Mouse (Mus musculus) neural tube, embryonic 12.5 days (tissue): ENCODE results near the gene 4921504E06Rik. TPM values are rescaled to one million over a fixed set of nuclear protein-coding genes. Genes with fewer than 3 reads are reported as not detected.

Experiments used
- ATAC-seq: fragments of 200-750 bp; cut with Nextera tagmentation; 2 replicates; pipeline ENCODE4 v1.8.0; 2017; ENCODE audit warnings: low read depth, mild to moderate bottlenecking, moderate TSS enrichment, moderate library complexity; ENCODE audit not compliant: low FRiP score
- H3K27ac ChIP-seq: fragments of 300-500 bp; sonication (generic); 2 replicates; pipeline ENCODE4 v1.5.1; 2016
- H3K27me3 ChIP-seq: fragments of 300-500 bp; sonication (generic); replicated peaks from 2 replicates; pipeline ENCODE4 v1.6.1; 2016; ENCODE audit warnings: mild to moderate bottlenecking
- H3K36me3 ChIP-seq: fragments of 300-500 bp; sonication (generic); 2 replicates; pipeline ENCODE4 v1.6.1; 2016; ENCODE audit warnings: mild to moderate bottlenecking
- H3K4me1 ChIP-seq: fragments of 300-500 bp; sonication (generic); 2 replicates; pipeline ENCODE4 v1.6.1; 2016
- H3K4me2 ChIP-seq: fragments of 300-500 bp; sonication (generic); replicated peaks from 2 replicates; pipeline ENCODE4 v1.6.1; 2016; ENCODE audit warnings: mild to moderate bottlenecking
- H3K4me3 ChIP-seq: fragments of 300-500 bp; sonication (generic); 2 replicates; pipeline ENCODE4 v1.5.1; 2016
- H3K9ac ChIP-seq: fragments of 300-500 bp; sonication (generic); 2 replicates; pipeline ENCODE4 v1.6.1; 2016; ENCODE audit warnings: mild to moderate bottlenecking
- H3K9me3 ChIP-seq: fragments of 300-500 bp; sonication (generic); 2 replicates; pipeline ENCODE4 v1.6.1; 2016; ENCODE audit warnings: mild to moderate bottlenecking
- WGBS: fragments of 180-500 bp; shearing (Covaris S2); methylation state at CpG from one replicate; pipeline ENCODE4 v1.1.7; 2016; 5-methylcytosine and 5-hydroxymethylcytosine counted together
- polyA plus RNA-seq: library from polyadenylated mRNA; unstranded; fragments of >200 nt; fragmentation: Nextera tagmentation; extraction: Ambion mirVana; gene quantifications from 2 replicates; pipeline ENCODE4 v1.2.1, GENCODE M21; 2016

4921504E06Rik gene
- not detected in 2 replicates for polyA plus RNA-seq

DNA sequence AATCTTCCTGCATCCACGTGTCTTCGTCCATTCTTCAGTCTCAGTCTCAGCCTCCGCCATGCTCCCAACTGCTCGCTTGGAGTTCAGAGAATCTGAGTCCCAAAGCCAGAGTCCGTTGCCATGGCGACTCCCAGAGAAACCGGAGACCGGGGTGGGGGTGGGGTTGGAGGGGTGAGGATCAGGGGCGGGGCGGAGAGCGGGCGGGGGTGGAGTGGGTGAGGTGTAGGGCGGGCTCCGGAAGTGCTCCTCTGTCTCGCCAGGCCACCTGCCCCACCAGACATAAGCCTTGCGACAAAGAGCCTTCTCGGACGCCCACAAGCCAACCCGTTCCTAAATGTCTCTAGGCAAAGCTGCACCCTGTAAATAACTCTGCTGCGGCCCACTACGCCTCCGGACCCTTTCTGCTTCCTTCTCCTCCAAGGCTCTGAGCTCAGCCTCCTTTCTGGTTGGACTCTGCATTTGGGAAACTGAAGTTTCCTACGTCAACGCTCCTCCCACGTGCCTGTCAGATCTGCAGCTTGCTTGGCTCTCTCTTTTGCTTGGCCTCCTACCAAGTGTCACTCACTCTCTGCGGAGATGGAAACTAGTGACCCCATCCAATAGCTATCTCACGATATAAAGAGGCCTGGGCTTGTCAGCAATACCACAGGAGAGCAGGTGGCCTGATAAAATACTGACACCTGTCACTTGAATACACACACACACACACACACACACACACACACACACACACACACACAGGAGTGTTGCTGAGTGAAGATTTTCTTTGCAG is at the start of gene 4921504E06Rik:
Gene 4921504E06Rik (minus strand): TSS at position 94 of the 772 bp plus-strand sequence.
- Histone ChIP-seq H3K9ac (no peak within 1 kb of the TSS), H3K4me1 (peaks cover 8% of the 10 kb centered on the region), H3K27ac (no peak within 1 kb of the TSS), H3K4me3 (peak within 1 kb of the TSS; percentile 41), H3K27me3 (peaks cover 12% of the 10 kb centered on the region), H3K9me3 (no peaks in the 10 kb centered on the region), H3K36me3 (no peaks in the 10 kb centered on the region), H3K4me2 (peak within 1 kb of the TSS; percentile 71)
- ATAC-seq: peak; percentile 90
- WGBS: under 1% methylated on average over 27 of the region's 27 CpGs

DNA sequence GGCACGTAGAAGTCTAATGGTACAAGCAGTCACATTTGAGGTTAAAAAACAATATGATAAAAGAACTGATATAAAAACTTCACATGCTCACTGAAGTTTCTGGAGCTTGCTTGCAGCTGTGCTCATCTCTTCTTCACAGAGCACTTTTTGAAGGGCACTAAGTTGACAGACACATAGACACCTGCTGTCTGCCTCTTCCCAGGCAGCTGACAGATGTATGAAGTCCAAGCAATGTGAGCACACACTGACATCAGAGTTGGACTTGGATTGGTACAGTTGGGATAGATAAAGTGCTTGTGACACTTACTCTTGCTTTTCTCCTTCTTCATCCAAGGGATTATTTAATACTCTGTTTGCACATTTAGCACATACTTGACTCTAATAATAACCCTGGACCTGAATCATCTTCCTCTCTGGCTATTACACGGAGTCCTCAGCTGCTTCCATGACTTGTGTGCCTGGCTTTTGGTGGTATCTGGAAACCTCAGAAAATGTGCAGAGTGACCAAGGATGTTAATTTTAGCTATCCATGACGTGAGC is 47.7 kb upstream of the 4921504E06Rik start:
- WGBS: 90% methylated on average over 3 of the region's 3 CpGs
- Histone ChIP-seq H3K9me3 (no peaks in the 10 kb centered on the region), H3K4me3 (no peak overlapping the region), H3K9ac (no peak overlapping the region), H3K4me1 (no peaks in the 10 kb centered on the region), H3K27ac (no peak overlapping the region), H3K36me3 (no peaks in the 10 kb centered on the region), H3K4me2 (no peak overlapping the region), H3K27me3 (no peaks in the 10 kb centered on the region)
- no peak for ATAC-seq

DNA sequence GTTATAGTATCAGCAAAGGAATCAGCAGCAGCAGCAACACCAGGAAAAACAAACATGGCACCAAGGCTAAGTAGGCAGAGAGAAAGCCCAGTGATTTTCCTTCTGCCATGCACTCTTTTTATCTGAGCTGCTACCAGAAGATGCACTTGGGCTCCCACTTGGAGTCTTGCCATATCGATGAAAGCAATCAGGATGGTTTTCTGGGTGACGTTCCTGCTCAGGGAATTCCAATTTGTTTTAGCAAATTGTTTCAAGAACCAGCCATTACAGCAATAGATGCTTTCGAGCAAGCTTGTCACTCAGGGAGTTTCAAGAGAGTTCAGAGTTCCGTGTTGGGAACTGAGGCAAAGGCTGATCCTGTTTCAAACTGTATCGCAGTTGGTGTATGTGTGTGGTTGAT is 47.1 kb upstream of the 4921504E06Rik start:
- no peak for ATAC-seq
- Histone ChIP-seq H3K9ac (no peak overlapping the region), H3K36me3 (no peaks in the 10 kb centered on the region)

DNA sequence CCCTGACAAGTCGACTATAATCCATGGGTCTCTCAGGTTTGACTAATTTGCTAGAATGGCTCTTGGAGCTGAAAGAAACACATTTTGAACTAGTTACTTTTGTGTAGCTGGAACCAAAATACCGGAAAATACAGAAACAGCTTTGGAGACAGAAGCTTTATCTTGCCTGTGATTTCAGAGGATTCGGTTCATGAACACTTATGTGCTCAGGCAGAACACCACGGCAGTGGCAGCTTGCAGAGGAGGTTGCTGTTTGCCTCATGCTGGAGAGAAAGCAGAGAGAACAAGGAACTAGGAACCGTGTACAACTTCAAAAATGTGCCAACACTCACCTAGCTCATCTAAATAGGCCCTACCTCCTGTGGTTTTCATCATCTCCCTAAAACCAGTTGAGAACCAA is 46.1 kb upstream of the 4921504E06Rik start:
- Histone ChIP-seq H3K9me3 (no peaks in the 10 kb centered on the region), H3K27me3 (no peaks in the 10 kb centered on the region), H3K4me1 (no peaks in the 10 kb centered on the region), H3K9ac (no peak overlapping the region), H3K4me2 (no peak overlapping the region), H3K36me3 (no peaks in the 10 kb centered on the region), H3K4me3 (no peak overlapping the region), H3K27ac (no peak overlapping the region)
- 85% methylated on average over 5 of the region's 5 CpGs for WGBS
- no peak for ATAC-seq

More for the DNA sequence above, 47.1 kb upstream of the 4921504E06Rik start:
- WGBS: 92% methylated on average over 5 of the region's 5 CpGs
- Histone ChIP-seq H3K4me3 (no peak overlapping the region), H3K27me3 (no peaks in the 10 kb centered on the region), H3K4me2 (no peak overlapping the region), H3K4me1 (no peaks in the 10 kb centered on the region), H3K27ac (no peak overlapping the region), H3K9me3 (no peaks in the 10 kb centered on the region)

DNA sequence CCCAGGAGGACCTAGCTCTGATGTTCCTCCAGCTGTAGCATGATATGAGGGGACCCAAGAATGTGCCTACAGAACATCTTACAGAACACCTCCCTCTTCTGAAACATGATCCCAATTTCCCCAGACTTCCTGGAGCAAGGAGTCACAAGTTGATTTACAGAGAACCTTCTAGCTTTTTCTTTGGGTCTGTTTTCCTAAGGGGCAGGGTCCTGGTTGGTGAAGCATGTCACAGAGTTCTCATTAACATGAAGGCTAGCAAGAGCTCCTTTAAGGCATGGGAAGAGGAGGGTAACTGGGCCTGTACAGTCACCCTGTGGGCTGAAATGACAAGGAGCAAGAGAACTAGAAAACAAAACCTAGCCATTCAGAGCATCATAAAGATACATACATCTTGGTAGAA is 43.3 kb upstream of the 4921504E06Rik start:
- no peak overlapping the region for H3K4me2 ChIP-seq
- H3K27me3 ChIP-seq: no peaks in the 10 kb centered on the region
- no peak overlapping the region for H3K9ac ChIP-seq
- no peaks in the 10 kb centered on the region for H3K4me1 ChIP-seq
- H3K27ac ChIP-seq: no peak overlapping the region
- H3K4me3 ChIP-seq: no peak overlapping the region
- ATAC-seq: no peak
- H3K9me3 ChIP-seq: no peaks in the 10 kb centered on the region
- H3K36me3 ChIP-seq: no peaks in the 10 kb centered on the region

DNA sequence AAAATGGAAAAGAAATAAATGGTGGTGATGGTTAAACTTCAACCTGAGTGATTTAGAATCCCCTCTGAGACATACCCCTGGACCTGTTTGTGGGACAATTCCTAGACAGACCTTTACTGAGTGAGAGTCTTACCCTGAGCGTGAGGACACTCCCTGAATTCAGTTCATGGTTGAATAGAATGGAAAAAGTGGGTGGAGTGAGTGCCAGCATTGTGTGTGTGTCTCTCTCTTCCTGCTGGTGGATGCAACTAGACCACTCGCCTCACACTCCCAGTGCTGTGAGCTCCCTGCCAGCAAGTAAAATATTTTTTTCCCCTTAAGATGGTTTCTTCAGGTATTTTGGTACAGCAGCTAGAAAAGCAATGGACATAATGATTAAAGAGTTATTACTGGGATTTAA is 42.7 kb upstream of the 4921504E06Rik start:
- H3K4me2 ChIP-seq: no peak overlapping the region
- no peaks in the 10 kb centered on the region for H3K36me3 ChIP-seq
- no peak overlapping the region for H3K27ac ChIP-seq
- ATAC-seq: no peak
- H3K9me3 ChIP-seq: no peaks in the 10 kb centered on the region
- H3K4me1 ChIP-seq: no peaks in the 10 kb centered on the region
- H3K9ac ChIP-seq: no peak overlapping the region
- H3K4me3 ChIP-seq: no peak overlapping the region
- no peaks in the 10 kb centered on the region for H3K27me3 ChIP-seq
- 74% methylated on average over 2 of the region's 2 CpGs for WGBS

DNA sequence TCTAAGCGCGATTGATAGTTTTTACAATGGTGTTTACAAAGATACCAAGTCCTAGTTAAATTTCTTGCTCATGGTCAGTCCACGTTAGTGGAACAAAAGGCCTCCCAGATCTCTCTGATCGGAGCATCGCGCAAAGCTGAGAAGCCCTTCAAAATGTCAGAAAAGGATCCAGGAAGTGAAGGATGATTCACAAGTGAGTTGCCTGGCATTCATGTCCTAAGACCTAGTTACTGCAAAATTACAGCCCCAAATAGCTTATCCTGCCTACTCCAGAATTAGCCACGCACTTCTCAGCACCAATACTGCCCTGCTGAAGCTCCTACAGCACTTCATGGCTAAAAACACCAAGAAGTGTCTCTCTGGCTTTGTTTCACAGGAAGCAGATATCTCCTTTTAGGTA is 41.1 kb upstream of the 4921504E06Rik start:
- H3K36me3 ChIP-seq: no peaks in the 10 kb centered on the region
- no peak overlapping the region for H3K4me2 ChIP-seq
- H3K27me3 ChIP-seq: no peaks in the 10 kb centered on the region
- no peaks in the 10 kb centered on the region for H3K4me1 ChIP-seq
- H3K27ac ChIP-seq: no peak overlapping the region
- 80% methylated on average over 7 of the region's 7 CpGs for WGBS
- H3K4me3 ChIP-seq: no peak overlapping the region
- no peaks in the 10 kb centered on the region for H3K9me3 ChIP-seq
- no peak overlapping the region for H3K9ac ChIP-seq
- ATAC-seq: no peak

DNA sequence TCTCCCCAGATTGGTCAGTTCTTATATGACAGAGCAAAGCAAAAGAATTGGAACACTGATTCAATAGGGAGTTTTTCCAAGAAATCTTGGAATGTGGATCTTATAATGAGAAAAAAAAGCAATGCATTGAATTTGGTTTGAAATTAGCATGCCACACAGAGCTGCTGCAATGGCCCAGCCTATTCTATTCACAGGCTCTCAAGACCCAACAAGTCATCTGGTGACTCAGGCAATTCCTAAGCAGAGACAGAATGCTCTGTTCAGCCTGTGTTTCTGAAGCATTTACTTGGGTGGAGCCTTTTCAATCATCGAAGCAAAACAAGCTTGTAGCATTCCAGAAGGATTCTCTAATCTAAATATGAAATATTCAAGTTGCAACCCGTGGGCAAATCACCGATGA is 26.1 kb upstream of the 4921504E06Rik start:
- WGBS: 85% methylated on average over 3 of the region's 3 CpGs
- H3K4me3 ChIP-seq: no peak overlapping the region
- no peaks in the 10 kb centered on the region for H3K36me3 ChIP-seq
- H3K4me1 ChIP-seq: no peaks in the 10 kb centered on the region
- H3K9me3 ChIP-seq: no peaks in the 10 kb centered on the region
- H3K4me2 ChIP-seq: no peak overlapping the region
- no peak overlapping the region for H3K27ac ChIP-seq
- ATAC-seq: no peak
- no peak overlapping the region for H3K9ac ChIP-seq
- H3K27me3 ChIP-seq: no peaks in the 10 kb centered on the region

DNA sequence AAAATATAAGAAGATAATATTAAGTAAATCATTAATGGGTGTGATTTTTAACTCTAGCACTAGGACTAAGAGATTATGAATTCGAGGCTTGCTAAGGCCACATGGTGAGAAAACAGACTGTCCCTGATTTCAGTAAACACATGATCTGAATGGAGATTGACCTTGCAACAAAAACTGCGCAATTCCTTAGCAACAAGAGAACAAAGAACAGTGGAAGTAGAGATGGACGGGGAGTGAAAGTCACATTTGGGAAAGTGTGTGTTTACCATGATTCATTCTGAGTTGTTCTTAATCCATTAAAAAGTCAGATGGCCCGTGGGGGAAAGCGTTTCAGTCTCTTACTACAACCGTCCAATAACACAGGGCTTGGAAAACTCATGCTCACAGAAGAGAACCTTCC is 25.5 kb upstream of the 4921504E06Rik start:
- Histone ChIP-seq H3K27ac (no peak overlapping the region), H3K4me3 (no peak overlapping the region), H3K4me1 (no peaks in the 10 kb centered on the region), H3K36me3 (no peaks in the 10 kb centered on the region), H3K4me2 (no peak overlapping the region), H3K27me3 (no peaks in the 10 kb centered on the region), H3K9me3 (no peaks in the 10 kb centered on the region), H3K9ac (no peak overlapping the region)
- no peak for ATAC-seq
- 48% methylated on average over 6 of the region's 6 CpGs for WGBS

DNA sequence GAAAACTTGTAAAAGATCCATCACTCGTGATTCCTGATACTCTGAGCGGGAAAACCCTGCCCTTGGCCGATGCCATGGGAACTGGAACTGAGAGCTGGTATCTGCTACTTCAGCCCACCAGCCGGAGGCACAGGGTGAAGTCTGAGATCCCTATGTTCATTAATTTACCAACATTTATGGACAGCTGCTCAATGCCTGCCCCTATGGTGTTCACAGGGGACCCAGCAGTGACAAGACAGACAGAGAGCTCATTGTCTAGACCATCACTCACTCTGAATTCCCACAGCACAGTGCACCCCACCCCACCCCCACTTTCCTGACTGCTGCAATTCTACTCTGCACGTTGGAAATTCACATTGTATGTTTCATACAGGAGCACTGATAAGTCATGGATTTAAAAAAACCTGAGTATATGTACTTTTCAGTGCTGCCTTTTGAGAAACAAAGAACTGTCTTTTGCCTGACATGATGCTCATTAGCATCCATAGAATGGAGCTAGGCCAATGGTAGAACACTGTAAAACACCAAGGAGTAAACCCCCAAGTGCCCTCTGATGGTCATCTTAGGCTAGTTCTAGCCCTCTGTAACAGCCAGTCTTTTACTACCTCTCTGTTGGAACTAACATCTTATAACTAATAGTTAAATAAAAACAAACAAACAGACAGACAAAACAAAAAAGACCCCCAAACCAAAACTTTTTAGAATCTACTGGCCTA is 8.6 kb upstream of the 4921504E06Rik start:
- H3K9me3 ChIP-seq: no peaks in the 10 kb centered on the region
- 35% methylated on average over 5 of the region's 5 CpGs for WGBS
- no peak overlapping the region for H3K4me3 ChIP-seq
- H3K27ac ChIP-seq: no peak overlapping the region
- H3K9ac ChIP-seq: no peak overlapping the region
- H3K4me1 ChIP-seq: peaks cover 5% of the 10 kb centered on the region; the same call in 1 of the 2 replicates
- 0 out of 2 replicates have a peak, but pooled peaks cover 2% of the 10 kb centered on the region for H3K27me3 ChIP-seq
- ATAC-seq: peak; percentile 93
- H3K4me2 ChIP-seq: no peak overlapping the region
- H3K36me3 ChIP-seq: no peaks in the 10 kb centered on the region

DNA sequence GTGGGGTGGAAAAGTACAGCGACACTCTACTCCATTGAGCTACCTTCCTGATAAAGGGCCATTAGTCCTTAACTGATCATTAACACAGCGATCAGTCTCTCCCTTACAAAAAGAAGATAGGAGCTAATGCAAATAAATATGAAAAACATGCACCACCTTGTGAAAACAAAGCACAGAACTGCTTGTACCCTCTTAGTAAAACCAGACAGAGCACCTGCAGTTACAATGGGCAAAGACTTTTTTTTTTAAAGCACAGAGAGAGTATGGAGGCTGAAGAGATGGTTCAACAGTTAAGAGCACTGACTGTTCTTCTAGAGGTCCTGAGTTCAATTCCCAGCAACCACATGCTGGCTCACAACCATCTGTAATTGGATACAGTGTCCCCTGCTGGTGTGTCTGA is 6.9 kb upstream of the 4921504E06Rik start:
- Histone ChIP-seq H3K4me2 (no peak overlapping the region), H3K27me3 (peaks cover 2% of the 10 kb centered on the region; the same call in 1 of the 2 replicates), H3K4me3 (no peak overlapping the region), H3K9me3 (no peaks in the 10 kb centered on the region), H3K9ac (no peak overlapping the region), H3K27ac (no peak overlapping the region), H3K4me1 (peaks cover 5% of the 10 kb centered on the region; the same call in 1 of the 2 replicates), H3K36me3 (no peaks in the 10 kb centered on the region)
- ATAC-seq: no peak
- 87% methylated on average over 2 of the region's 2 CpGs for WGBS

DNA sequence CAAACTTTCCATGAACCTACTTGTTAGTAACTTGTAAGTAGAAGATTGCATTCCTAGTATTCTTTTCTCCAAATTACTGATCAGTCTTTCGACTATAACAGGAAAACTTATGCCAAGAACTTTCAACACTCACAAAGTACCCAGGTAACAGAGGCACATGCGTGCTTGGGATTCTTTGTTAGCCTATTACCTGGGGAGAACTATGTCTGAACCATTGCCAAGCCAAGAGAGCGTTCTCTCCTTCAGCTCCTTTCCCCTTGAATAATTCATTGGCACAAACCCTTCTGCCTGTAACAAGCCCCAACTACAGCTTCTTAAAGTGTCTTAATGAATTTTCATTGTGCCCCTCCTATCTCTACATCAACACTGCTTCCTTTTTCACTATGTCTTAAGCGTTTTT is 6.4 kb upstream of the 4921504E06Rik start:
- no peak overlapping the region for H3K27ac ChIP-seq
- H3K4me1 ChIP-seq: peaks cover 5% of the 10 kb centered on the region; the same call in 1 of the 2 replicates
- WGBS: 72% methylated on average over 4 of the region's 4 CpGs
- no peak for ATAC-seq
- H3K36me3 ChIP-seq: no peaks in the 10 kb centered on the region
- peaks cover 2% of the 10 kb centered on the region; the same call in 1 of the 2 replicates for H3K27me3 ChIP-seq
- no peak overlapping the region for H3K4me2 ChIP-seq
- H3K9me3 ChIP-seq: no peaks in the 10 kb centered on the region
- no peak overlapping the region for H3K4me3 ChIP-seq
- H3K9ac ChIP-seq: no peak overlapping the region
